Mouse (Mus musculus) heart, postnatal 0 days (tissue): ENCODE results near the gene Iqcc.

Source experiments
- CTCF ChIP-seq: IDR thresholded peaks from 2 replicates; pipeline ENCODE4 v1.5.1; 2016; ENCODE audit warnings: antibody characterized with exemption, control low read depth, low read depth
- EP300 ChIP-seq: IDR thresholded peaks from 2 replicates; pipeline ENCODE4 v1.6.1; 2016; ENCODE audit warnings: antibody characterized with exemption, low read depth

- TF ChIP-seq CTCF (no peak), EP300 (no peak)
These were observed 3.4 kb upstream of the Iqcc start for GRCm38 (mm10) chr4:129622120-129622802.
